Mouse (Mus musculus) Patski (cell line): ENCODE measurements around the gene Atg9a. TPM values are rescaled to one million over a fixed set of nuclear protein-coding genes. Genes with fewer than 3 reads are reported as not detected.

Source experiments
- ATAC-seq: fragments of 100-300 bp; one replicate; pipeline ENCODE4 v1.8.0; 2021
- CTCF ChIA-PET: fragments of 350-600 bp; sonication (Branson Sonifier 250); formaldehyde crosslinking; loops from one replicate; lab custom pipeline; 2022; ENCODE audit warnings: inconsistent platforms; lab: Charles Lee
- POLR2A ChIA-PET: fragments of 350-600 bp; sonication (Branson Sonifier 250); formaldehyde crosslinking; loops from one replicate; lab custom pipeline; 2022; ENCODE audit warnings: antibody characterized with exemption, inconsistent platforms; lab: Charles Lee
- DNase-seq: peaks from one replicate; pipeline ENCODE4 v3.0.0-alpha.2; 2011; ENCODE audit warnings: low read depth, low spot score
- H3K27me3 ChIP-seq: fragments of 371-371 bp; one replicate; pipeline ENCODE4 v1.5.1; 2021
- CTCF ChIP-seq: fragments of 100-300 bp; IDR thresholded peaks from one replicate; pipeline ENCODE4 v1.5.1; 2021
- in situ Hi-C: fragments of 300-500 bp; cut with MboI; formaldehyde crosslinking; loops from 3 replicates; pipeline ENCODE4 v1.11.1; 2018; ENCODE audit warnings: low pct_unique_long_range_greater_than_20kb, mixed read lengths
- polyA plus RNA-seq: library from polyadenylated mRNA; unstranded; gene quantifications from one replicate; pipeline ENCODE4 v1.2.3, GENCODE M21; 2021

Atg9a gene
- polyA plus RNA-seq, 1 experiment from 2014 or later, result 33.2 TPM

GRCm38 (mm10) chr1:75227653-75228052, 35.7 kb upstream of the Atg9a start:
- CTCF ChIA-PET, result interaction anchor here (2.1 kb wide), 1 partner anchor 24 kb away, joined by 7 read pairs; no protein-coding TSS in a partner anchor
- DNase-seq (no peak), ATAC-seq (no peak)
- no peak for TF ChIP-seq CTCF
- H3K27me3 ChIP-seq, result no peaks in the 10 kb centered on the region
- POLR2A ChIA-PET, result no interaction called here
- in situ Hi-C loops, result no loop called here

- no peaks in the 10 kb centered on the region for H3K27me3 ChIP-seq
- no peak for DNase-seq
- no peak for ATAC-seq
- in situ Hi-C loops, result no loop called here
- CTCF ChIA-PET, result no interaction called here
- POLR2A ChIA-PET, result interaction anchor here (0.9 kb wide), 1 partner anchor 8 kb away, joined by 3 read pairs; no protein-coding TSS in a partner anchor
- no peak for TF ChIP-seq CTCF
Measured at GRCm38 (mm10) chr1:75226138-75226537, 34.1 kb upstream of the Atg9a start.

GRCm38 (mm10) chr1:75225473-75225872, 33.5 kb upstream of the Atg9a start:
- ATAC-seq (no peak), DNase-seq (no peak)
- in situ Hi-C loops, result no loop called here
- POLR2A ChIA-PET, result interaction anchor here (0.9 kb wide), 1 partner anchor 9 kb away, joined by 3 read pairs; no protein-coding TSS in a partner anchor
- no peaks in the 10 kb centered on the region for H3K27me3 ChIP-seq
- CTCF ChIA-PET, result no interaction called here
- TF ChIP-seq CTCF, result no peak

GRCm38 (mm10) chr1:75223532-75223931, 31.5 kb upstream of the Atg9a start:
- in situ Hi-C loops, result no loop called here
- no peak for TF ChIP-seq CTCF
- H3K27me3 ChIP-seq, result no peaks in the 10 kb centered on the region
- DNase-seq (no peak), ATAC-seq (no peak)
- POLR2A ChIA-PET, result interaction anchor here (1.4 kb wide), 1 partner anchor 13 kb away, joined by 4 read pairs; the partner anchor contains the start of gene Dnajb2
- CTCF ChIA-PET, result no interaction called here

GRCm38 (mm10) chr1:75222926-75223325, 30.9 kb upstream of the Atg9a start:
- CTCF ChIA-PET, result no interaction called here
- in situ Hi-C loops, result no loop called here
- ATAC-seq (no peak), DNase-seq (no peak)
- TF ChIP-seq CTCF, result no peak
- POLR2A ChIA-PET, result interaction anchor here (1.4 kb wide), 1 partner anchor 13 kb away, joined by 4 read pairs; the partner anchor contains the start of gene Dnajb2
- H3K27me3 ChIP-seq, result no peaks in the 10 kb centered on the region

GRCm38 (mm10) chr1:75221538-75221937, 29.5 kb upstream of the Atg9a start:
- H3K27me3 ChIP-seq, result no peaks in the 10 kb centered on the region
- POLR2A ChIA-PET, result no interaction called here
- TF ChIP-seq CTCF, result no peak
- CTCF ChIA-PET, result interaction anchor here (0.8 to 1.4 kb wide), 2 partner anchors 11 to 23 kb away, joined by 3 read pairs; no protein-coding TSS in a partner anchor
- DNase-seq (no peak), ATAC-seq (peak; percentile 44)
- in situ Hi-C loops, result no loop called here

- no peaks in the 10 kb centered on the region for H3K27me3 ChIP-seq
- ATAC-seq (no peak), DNase-seq (no peak)
- in situ Hi-C loops, result no loop called here
- ChIA-PET CTCF (interaction anchor here (0.8 to 0.9 kb wide), 3 partner anchors 9 to 32 kb away, joined by 3 to 5 read pairs (median 3); no protein-coding TSS in a partner anchor), POLR2A (interaction anchor here (0.9 to 2.9 kb wide), 3 partner anchors 12 to 17 kb away, joined by 5 to 13 read pairs (median 6); partner anchors contain the start of genes A630095N17Rik and Dnajb2)
- TF ChIP-seq CTCF, result no peak
Measured at GRCm38 (mm10) chr1:75219531-75219930, 27.5 kb upstream of the Atg9a start, which contains the start of gene Tuba4a. Tuba4a (minus strand) TSS chr1:75219865.

GRCm38 (mm10) chr1:75219078-75219477, 27.1 kb upstream of the Atg9a start:
- ATAC-seq (peak; percentile 57), DNase-seq (no peak)
- H3K27me3 ChIP-seq, result no peaks in the 10 kb centered on the region
- ChIA-PET POLR2A (interaction anchor here (0.9 to 2.9 kb wide), 3 partner anchors 12 to 17 kb away, joined by 5 to 13 read pairs (median 6); partner anchors contain the start of genes A630095N17Rik and Dnajb2), CTCF (no interaction called here)
- in situ Hi-C loops, result no loop called here
- no peak for TF ChIP-seq CTCF

- TF ChIP-seq CTCF, result no peak
- CTCF ChIA-PET, result no interaction called here
- H3K27me3 ChIP-seq, result no peaks in the 10 kb centered on the region
- POLR2A ChIA-PET, result interaction anchor here (0.9 to 2.9 kb wide), 4 partner anchors 12 to 20 kb away, joined by 5 to 13 read pairs (median 6); partner anchors contain the start of genes A630095N17Rik and Dnajb2
- in situ Hi-C loops, result no loop called here
- DNase-seq, result no peak
- no peak for ATAC-seq
Measured at GRCm38 (mm10) chr1:75218227-75219001, 26.4 kb upstream of the Atg9a start.

- CTCF ChIA-PET, result no interaction called here
- POLR2A ChIA-PET, result interaction anchor here (1.8 to 2.9 kb wide), 2 partner anchors 18 to 21 kb away, joined by 5 to 13 read pairs; partner anchors contain the start of gene Dnajb2
- H3K27me3 ChIP-seq, result no peaks in the 10 kb centered on the region
- no peak for DNase-seq
- no peak for TF ChIP-seq CTCF
- in situ Hi-C loops, result no loop called here
- no peak for ATAC-seq
Measured at GRCm38 (mm10) chr1:75217893-75218226, 25.9 kb upstream of the Atg9a start.
